Mouse (Mus musculus): ENCODE results near the gene Tle6. TPM values are rescaled to one million over a fixed set of nuclear protein-coding genes. Genes with fewer than 3 reads are reported as not detected.

The Tle6 gene
- 10 to 100 TPM; 10.3 to 17.2 (median 14.0) TPM for total RNA-seq (2022)

DNA sequence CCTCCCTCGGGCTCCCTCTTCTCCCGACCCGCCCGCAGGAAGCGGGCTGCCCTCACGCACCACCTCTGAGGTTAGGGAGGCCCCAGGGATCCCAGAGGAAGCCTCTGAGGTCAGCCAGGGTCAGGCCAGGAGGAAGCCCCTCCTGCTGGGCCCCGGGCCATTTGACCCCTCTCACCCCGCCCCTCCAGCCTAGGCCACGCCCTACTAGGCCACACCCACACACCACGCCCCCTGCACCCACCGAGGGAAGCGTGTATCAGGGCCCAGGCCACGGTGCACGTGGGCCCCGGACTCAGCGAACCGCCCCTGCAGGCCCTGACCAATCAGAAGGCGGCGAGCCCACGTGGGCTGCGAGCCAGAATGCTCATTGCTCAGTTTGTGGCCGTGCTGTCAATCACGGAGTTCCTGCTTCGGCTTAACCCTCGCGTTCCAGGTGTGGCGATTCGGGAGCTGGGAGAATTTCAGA lies at the start of gene Tle6:
Tle6 (minus strand) TSS at position 336 of the 466 bp plus-strand sequence.
- DNase-seq (ENCODE audit: low spot score in 2 of 2): peak; percentile 91 to 94

DNA sequence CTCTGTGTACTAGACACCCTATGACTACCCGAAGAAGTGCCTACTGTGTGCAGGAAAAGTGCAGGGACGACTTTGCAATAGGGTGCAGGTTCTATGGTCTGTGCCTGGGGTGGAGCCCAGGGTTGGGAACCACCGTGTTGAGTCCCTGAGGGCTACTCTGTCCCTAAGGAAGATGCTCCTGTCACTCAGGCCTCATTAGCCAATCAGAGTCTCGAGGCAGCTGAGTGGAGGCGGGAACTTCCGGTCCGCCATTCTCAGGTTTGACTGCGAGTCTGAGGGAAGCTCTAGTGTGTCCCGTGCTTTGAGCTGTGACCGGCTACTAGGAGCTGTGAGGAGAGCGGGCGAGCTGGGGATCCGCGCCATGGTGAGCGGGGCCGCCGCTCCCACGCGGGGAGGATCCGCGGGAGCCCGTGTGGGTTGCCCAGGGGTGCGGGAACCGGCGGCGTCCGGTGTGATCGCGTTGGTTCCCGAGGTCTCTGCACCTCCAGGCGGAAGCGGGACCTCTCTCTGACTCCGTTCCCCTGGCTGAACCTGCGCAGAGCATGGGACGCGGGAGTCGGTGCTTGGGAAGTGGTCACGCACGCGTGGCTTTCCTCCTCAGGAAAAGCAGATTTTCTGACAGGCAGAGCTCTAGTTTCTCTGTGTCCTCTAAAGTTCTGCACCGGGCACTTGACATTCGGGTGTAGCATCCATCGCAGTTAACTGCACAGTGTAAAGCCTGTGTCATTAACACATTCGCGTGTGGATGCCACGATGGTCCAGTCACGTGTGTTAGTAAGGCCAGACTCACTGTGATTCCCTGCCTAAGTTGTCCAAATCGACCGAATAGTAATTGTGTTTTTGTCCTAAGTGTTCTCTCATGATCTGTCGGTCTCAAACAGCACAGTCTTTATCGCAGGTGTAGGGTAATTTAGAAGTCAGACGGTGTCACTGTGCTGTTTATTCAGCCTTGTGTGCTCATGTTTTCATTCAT lies 48.2 kb upstream of the Tle6 start, which contains the start of gene Gm10778:
Gm10778 (plus strand) TSS at position 257 of the 973 bp plus-strand sequence.
- peak; percentile 72 to 78 for DNase-seq (ENCODE audit: low spot score in 2 of 2)

DNA sequence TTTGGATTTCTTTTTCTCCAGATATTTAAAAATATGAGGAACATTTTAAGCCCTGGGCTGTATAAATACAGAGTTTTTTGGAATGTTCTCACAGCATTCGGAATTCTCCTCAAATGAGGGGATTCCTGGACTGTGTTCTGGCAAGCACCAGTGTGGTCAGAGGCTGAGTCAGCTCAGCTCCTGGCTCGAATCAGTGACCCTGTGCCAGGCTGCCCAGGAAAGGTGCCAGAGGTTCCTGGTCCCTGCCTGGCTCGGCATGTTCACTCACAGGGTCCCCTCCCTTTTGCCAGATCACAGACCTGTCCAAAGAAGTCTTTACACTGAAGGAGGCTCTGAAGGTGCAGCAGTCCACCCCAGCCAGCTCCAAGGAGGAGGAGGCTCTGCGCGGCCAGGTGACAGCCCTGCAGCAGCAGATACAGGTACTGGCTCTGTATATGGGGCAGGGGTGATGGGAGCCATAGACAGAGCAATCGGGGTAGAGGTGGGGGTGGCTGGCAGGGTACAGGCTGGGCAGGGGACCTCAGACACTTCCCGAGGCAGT lies 45.2 kb upstream of the Tle6 start:
- peak in 1 of 2 experiments; percentile 13 for DNase-seq (ENCODE audit: low spot score in 2 of 2)

DNA sequence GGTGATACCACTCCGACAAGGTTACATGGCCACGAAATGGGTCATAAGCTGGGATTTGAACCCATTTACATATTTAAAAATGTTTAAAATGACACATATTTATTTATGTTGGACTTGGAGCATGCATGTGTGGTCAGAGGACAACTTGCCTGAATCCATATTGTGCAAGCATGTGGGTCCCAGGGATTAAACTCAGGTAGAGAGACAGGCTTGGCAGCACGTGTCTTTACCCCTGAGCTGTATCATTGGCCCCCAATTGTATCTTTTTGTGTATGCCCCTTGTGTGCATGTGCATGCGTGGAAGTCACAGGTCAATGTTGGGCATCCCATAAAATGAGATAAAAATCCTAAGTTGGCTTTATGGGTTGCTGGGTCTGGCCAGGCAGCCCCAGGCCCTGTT lies 44.5 kb upstream of the Tle6 start:
- DNase-seq (ENCODE audit: low spot score in 2 of 2): no peak

DNA sequence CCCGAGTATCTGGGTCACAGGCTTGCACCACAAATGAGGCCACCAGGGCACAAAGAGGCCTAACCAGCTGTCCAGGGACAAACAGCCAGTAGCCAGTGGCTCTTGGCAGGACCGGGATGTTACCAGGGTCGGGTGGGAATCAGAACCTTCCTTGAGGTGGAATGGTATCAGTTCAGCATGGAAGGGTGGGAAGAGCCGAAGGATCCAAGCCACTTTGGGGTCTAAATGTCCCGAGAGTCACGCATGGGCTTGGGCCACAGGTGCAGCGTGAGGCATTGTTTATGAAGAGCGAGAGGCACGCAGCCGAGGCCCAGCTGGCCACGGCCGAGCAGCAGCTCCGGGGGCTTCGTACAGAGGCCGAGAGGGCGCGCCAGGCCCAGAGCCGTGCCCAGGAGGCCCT lies 43.8 kb upstream of the Tle6 start:
- DNase-seq (ENCODE audit: low spot score in 2 of 2): peak; percentile 1 to 15

DNA sequence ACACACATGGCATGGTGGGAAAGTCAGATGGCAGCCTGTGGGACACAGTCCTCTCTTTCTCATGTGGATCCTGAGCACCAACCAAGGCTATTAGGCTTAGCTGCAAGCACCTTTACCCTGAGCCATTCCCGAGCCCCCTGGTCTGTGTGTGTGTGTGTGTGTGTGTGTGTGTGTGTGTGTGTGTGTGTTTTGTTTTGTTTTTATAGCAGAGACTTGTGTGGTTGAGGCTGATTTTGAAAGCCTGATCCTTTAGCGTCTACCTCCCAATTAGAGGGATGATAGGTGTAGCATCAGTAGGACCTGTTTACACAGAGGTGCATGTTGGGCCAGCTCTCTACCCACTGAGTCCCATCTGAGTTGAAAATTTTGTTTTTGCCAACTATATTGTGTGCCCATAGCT lies 43.3 kb upstream of the Tle6 start:
- peak in 1 of 2 experiments; percentile 5 for DNase-seq (ENCODE audit: low spot score in 2 of 2)

DNA sequence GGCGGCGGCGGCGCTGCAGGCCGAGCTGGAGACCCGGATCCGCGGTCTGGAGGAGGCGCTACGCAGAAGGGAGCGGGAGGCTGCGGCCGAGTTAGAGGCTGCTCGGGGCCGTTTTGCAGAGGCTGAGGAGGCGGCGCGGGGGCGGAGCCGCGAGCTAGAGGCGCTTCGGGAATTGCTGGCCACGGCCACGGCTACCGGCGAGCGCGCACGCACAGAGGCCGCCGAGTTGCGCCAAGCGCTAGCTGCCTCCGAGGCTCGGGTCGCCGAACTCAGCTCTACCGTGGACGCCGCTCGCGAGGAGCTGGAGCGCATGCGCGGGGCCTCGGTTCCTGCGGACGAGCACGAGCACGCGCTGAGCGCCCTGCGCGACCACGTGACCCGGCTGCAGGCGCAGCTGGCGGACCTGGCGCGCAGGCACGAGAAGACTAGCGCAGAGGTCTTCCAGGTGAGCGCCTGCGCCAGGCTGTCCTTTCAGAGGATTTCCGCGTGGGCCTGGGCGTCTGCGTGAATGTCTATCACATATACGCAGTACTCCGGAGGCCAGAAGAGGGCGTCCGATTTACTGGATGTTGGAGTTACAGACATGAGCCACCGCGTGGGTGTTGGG lies 42.7 kb upstream of the Tle6 start:
- DNase-seq (ENCODE audit: low spot score in 2 of 2): peak; percentile 89 to 96

DNA sequence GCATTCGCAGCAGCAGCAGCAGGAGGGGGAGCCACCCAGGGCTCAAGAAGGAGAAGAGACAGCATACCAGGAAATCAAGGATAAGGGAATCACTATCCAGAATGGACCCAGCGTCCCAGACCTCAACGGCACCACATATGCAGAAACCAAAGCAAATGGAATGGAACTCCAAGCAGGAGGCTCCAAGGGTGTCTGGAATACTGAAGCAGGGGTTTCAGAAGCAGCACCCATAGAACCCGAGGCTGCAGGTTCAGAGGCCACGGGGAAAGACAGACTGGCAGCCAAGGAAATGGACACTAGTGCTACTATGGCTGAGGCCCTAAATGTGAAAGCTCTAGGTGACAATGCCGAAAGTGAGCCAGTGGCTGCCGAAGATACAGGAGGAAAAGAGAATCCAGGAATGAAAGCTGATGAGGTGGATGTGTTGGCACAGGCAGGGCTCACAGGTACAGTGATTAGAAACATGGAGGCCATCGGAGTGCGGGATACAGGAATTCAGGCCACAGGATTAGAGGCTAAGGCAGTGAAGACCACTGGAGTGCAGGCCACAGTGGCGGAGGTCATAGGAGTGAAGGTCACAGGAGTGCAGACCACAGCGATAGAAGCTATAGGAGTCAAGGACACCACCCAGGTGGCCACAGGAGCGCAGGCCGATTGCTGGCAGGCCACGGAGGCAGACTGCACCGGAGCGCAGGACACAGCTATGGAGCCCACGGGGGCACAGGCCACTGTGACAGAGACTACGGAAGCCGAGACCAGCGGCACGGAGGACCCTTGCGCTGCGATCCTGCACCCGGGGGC lies 42.0 kb upstream of the Tle6 start:
- no peak for DNase-seq (ENCODE audit: low spot score in 2 of 2)

DNA sequence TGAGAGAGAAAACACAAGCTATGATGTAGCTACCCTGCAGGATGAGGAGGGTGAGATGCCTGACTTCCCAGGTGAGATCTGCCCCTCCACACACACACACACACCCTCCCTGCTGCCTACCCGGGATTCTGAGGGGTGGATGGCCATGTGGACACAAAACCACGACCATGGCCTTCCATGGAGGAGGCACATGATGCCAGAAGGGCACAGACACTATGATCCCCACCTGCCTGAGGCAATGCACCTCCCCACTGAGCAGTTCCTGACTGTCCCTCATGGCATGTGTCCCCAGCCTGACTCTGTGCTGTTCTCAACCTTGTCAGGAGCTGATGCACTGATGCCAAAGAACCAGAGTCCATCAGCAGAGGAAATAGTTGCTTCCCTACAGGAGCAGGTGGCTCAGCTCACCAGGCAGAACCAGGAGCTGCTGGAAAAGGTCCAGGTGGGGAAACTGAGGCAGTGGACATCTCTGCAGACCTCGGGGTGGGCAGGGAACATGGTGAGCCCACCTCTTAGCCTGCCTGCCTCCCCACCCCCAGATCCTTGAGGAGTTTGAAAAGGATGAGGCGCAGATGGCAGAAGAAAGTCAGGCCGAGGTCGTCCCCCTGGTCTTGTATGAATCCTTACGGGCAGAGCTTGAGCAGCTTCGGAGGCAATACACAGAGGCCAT lies 41.2 kb upstream of the Tle6 start:
- DNase-seq (ENCODE audit: low spot score in 2 of 2): peak; percentile 2 to 41

DNA sequence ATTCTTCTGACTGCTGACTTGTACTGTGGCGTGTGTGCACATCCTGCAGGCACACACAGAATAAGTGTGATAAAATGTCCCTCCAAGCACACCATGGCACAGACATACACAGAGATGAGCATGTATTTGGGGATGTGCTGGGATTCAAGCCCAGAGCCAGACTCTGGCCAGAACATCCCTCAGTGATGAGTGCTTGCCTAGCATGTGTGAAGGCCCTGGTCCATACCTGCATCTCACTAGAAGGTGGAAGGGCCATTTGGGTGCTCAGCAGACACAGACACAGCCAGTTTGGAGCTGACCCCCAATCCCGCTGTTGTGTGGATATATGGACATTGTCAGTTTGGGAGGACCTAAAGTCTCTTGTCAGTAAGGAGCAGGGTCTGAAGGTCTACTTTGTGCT lies 40.7 kb upstream of the Tle6 start:
- DNase-seq (ENCODE audit: low spot score in 2 of 2): peak; percentile 2 to 6

DNA sequence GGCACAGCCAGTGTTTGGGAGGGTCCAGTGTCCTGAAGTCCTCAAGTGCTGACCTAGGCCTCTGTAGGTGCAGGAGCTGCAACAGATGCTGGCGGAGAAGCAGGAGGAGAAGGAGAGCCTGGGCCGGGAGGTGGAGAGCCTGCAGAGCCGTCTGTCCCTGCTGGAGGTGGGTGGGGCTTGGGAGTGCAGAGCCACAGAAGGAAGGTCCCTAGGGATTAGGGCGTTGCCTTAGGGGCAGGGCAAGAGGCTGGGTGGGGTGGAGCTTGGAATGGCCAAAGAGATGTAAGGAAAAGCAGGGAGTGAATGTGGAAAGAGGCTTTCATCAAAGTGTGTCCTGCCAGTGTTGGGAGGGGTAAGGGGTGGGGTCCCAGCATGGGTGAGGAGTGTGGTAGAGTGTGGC lies 40.0 kb upstream of the Tle6 start:
- peak; percentile 1 to 8 for DNase-seq (ENCODE audit: low spot score in 2 of 2)

DNA sequence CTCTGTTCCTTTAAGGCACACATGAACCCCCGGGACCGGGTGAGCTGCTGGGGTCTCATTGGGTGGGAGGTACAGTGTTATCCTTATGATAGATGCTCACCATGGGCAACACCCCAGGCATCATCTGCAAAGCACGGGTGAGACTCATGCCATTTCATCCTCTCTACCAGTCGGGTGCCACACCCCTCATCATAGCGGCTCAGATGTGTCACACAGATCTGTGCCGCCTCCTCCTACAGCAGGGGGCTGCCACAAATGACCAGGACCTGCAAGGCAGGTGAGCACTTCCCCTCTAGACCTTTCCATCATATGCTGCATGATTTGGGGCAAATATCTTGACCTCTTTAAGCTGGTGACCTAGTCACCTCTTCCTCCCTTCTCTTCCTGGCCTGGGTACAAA lies 37.2 kb upstream of the Tle6 start:
- peak; percentile 1 to 12 for DNase-seq (ENCODE audit: low spot score in 2 of 2)

DNA sequence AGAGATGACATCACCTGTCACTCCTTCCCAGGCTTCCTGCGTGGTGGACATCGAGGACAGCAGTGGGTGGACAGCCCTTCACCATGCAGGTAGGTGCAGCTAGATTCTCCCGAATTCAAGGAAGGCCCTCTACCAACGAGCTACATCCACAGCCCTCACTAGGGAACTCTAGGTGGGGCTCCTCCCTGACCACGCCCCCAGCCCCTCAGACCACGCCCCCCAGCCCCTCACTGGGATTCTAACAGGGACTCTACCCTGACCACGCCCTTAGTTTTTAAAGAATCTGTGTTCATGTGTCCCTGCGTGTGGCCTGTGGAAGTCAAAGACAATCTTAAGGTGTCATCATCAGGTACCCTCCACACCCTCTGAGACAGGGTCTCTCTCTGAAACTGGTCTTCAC lies 35.5 kb upstream of the Tle6 start:
- peak in 1 of 2 experiments; percentile 4 for DNase-seq (ENCODE audit: low spot score in 2 of 2)

DNA sequence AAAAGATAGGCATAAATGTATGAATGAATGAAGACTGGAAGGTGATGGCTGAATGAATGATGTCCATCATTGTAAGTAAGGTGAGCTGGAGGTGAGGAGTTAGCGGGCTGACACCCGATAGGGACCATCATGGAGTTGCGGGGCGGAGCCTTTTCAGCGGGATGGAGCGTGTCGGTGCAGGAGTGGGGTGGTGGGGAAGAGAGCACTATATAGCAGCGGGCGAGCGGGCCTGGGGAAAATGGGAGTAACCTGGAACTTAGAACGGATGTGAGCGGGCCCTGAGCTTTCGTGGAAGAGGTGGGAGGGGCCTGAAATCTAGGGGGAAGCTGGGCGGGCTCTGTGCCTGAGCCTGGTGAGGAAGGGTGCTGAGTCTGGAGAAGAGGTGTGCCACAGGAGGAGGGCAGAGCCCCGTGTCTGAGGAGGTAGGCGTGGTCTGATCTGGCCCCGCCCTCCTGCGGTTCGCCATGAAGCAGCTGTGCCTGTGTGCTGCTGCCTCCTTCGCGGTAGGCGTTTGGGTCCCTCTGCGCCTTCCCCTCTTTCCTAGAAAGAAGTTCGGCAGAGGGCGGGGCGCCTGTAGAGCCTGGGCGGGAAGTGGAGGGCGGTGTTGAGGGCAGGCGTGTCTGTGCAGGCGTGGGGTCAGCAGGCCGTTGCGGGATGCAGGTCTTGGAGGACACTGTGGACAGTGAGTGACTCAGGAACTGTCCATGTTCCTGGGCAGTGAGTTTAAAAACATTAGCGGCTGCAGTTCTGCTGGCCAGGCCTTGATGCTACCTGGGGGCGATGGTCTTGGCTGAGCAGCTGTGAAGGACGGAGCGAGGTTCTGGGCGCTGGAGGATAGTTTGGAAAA lies 32.6 kb upstream of the Tle6 start:
- DNase-seq (ENCODE audit: low spot score in 2 of 2): peak; percentile 69 to 87

DNA sequence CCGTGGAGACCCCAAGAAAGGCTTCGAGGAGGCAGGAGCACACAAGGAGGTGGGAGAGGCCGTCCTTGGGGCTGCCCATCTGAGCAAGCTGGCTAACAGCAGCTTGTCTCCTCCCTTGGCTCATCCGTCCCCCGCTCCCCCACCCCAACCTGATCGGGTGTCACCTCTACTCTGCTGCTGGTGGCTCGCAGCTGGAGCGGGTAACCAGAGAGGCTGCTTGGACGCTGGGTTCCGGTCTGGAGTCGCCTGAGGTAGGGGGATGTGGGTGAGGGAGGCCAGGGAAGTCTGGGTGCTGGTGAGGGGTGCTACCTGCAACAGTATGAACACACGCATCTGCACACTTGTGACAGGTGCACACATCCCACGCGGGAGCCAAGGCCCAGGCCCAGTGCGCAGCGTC lies 27.5 kb upstream of the Tle6 start, which contains the start of gene Ankrd24:
Ankrd24 (plus strand) TSS at position 151 of the 400 bp plus-strand sequence.
- DNase-seq (ENCODE audit: low spot score in 2 of 2): no peak

DNA sequence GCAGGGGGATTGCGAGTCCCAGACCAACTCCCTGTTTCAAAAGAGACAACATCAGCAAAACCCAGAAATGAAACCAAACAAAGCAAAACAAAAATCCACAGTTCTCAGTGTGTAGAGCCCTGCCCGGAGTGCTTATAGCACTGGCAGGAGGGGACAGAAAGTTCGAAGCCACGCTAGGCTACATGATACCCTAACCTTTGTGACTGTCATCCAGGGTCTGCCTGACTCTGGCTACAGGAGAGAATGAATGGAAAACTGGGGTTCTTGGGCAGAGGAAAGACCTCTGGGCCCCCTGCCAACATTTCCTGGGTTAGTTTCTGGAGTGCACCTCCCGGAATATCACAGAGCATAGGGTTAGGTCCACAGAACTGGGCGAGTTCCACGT lies 27.0 kb upstream of the Tle6 start:
- DNase-seq (ENCODE audit: low spot score in 2 of 2): no peak

DNA sequence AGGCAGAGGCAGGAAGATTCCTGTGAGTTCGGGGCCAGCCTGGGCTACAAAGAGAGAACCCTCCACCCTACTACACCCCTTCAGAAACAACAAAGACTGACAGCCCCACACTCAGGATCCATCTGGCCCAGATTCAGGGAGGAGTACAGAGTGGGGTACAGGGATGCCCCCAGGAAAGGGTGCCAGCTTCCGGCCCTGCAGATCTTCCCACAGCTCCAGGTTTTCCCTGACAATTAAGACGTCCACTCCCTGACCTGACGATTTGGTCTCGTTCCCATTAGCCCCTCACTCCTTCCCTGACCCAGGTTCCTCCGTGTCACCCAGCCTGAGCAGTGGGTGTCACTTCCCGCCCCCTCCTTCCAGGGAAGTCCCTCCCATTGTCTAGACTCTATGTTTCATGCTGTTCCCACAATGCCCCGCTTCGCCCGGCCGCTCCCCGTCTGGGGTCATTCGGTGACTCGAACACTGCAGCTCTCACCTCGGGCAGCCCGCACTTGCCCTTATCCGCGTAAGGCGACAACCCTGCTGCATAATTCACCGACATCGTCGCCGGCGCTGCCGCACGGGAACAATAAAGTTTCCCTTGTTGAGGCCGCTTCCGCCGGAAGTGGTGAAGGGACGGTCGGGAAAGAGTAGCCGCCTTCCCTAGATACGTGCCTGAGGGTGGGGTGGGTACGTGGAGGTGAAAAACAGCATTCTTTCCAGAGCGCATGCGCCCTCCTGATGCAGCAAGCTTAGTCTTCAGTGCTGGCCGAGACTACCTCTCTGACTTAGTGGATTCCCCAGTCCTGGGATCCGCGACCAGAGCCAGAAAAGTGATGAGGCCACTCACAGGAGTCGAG lies 26.3 kb upstream of the Tle6 start, which contains the start of gene Sirt6:
Sirt6 (minus strand) TSS at position 804 of the 842 bp plus-strand sequence.
- DNase-seq (ENCODE audit: low spot score in 2 of 2): peak; percentile 87 to 94
